In the genomic region with DNA sequence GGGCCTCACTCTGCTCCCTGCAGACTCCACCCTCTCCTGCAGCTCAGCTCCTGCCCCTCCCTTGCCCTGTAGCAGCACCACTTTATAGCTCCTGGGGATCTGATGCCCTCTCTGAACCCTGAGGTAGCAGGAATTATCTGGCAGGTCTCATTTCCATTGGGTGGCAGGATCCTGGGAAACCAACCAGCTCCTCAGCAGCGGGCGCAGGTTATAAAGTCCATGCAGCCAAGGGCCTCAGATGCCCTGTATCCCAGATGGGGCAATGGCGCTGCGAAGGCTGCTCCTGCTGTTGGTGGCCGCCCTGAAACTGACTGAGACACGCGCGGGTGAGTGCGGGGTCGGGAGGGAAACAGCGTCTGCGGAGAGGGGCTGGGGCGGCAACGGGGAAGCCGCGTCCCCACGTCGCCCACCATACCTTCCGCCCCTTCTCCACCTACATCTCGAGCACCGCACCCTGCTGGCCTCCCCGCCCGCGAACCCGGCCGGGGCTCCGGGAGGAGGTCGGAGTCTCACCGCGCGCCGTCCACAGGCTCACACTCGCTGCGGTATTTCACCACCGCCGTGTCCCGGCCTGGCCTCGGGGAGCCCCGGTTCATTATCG, we compare ENCODE assay signal across 8 mouse cellular contexts. TPM values are rescaled to one million over a fixed set of nuclear protein-coding genes. Genes with fewer than 3 reads are reported as not detected.
A peak's percentile ranks its signal among the peaks of the same experiment; 100 is the strongest.
DNase-seq lines count a peak whose midpoint lies in the region; ATAC-seq lines count a peak whose summit lies in the region.

A gene (plus strand): TSS at position 172 of the 601 bp plus-strand sequence.

- H3K4me3 ChIP-seq in forebrain, embryonic 15.5 days: peak within 1 kb of the TSS; percentile 43
- peak within 1 kb of the TSS; percentile 42 for H3K4me3 ChIP-seq in neural tube, embryonic 13.5 days

- no peaks in the 10 kb centered on the region for H3K36me3 ChIP-seq in forebrain, embryonic 15.5 days
- H3K36me3 ChIP-seq in neural tube, embryonic 13.5 days: no peaks in the 10 kb centered on the region

- no peak within 1 kb of the TSS for H3K27ac ChIP-seq in forebrain, embryonic 15.5 days (replicated peaks)
- H3K27ac ChIP-seq in neural tube, embryonic 13.5 days (replicated peaks): no peak within 1 kb of the TSS

- H3K27me3 ChIP-seq in forebrain, embryonic 15.5 days: peaks cover 50% of the 10 kb centered on the region
- H3K27me3 ChIP-seq in neural tube, embryonic 13.5 days: peaks cover 64% of the 10 kb centered on the region

- H3K9ac ChIP-seq in forebrain, embryonic 15.5 days (replicated peaks): peak within 1 kb of the TSS; percentile 40
- peak within 1 kb of the TSS; percentile 60 for H3K9ac ChIP-seq in neural tube, embryonic 13.5 days

- H3K4me2 ChIP-seq in forebrain, embryonic 15.5 days (replicated peaks): peak within 1 kb of the TSS; percentile 84
- peak within 1 kb of the TSS; percentile 71 for H3K4me2 ChIP-seq in neural tube, embryonic 13.5 days

- peaks cover 12% of the 10 kb centered on the region for H3K4me1 ChIP-seq in forebrain, embryonic 15.5 days
- peaks cover 11% of the 10 kb centered on the region for H3K4me1 ChIP-seq in neural tube, embryonic 13.5 days (replicated peaks)

- DNase-seq in retina, postnatal 1 day: peak; percentile 13
- no peak for DNase-seq in retina, embryonic 14.5 days (ENCODE audit: low spot score)
- peak; percentile 27 for DNase-seq in kidney, postnatal 14 days
- DNase-seq in adipocyte (ENCODE audit: low spot score): no peak
- no peak for DNase-seq in adrenal gland, postnatal 36 days
- DNase-seq in left cerebral cortex, adult 8-10 months (ENCODE audit: low spot score in 2 of 2): no peak

- WGBS in forebrain, embryonic 15.5 days: 1% methylated on average over 39 of the region's 40 CpGs
- 1% methylated on average over 38 of the region's 40 CpGs for WGBS in neural tube, embryonic 13.5 days

- no peaks in the 10 kb centered on the region for H3K9me3 ChIP-seq in forebrain, embryonic 15.5 days
- H3K9me3 ChIP-seq in neural tube, embryonic 13.5 days: no peaks in the 10 kb centered on the region

- no peak for ATAC-seq in forebrain, embryonic 15.5 days (replicated peaks)
- 0 out of 2 replicates have a peak, but pooled peaks have one; percentile 27 for ATAC-seq in neural tube, embryonic 13.5 days (ENCODE audit: low read depth)

RNA-seq across cellular contexts. Expression of the gene that starts here (rescaled TPM):
- 1.1 and 1.2 TPM in 2 replicates for polyA plus RNA-seq in forebrain, embryonic 15.5 days (2015; fragmentation: Nextera tagmentation; extraction: Ambion mirVana)
- 0.50 and 0.60 TPM in 2 replicates for polyA plus RNA-seq in neural tube, embryonic 13.5 days (2015; fragmentation: Nextera tagmentation; extraction: Ambion mirVana)
- 1 to 10 TPM; 1.4 to 1.9 TPM for total RNA-seq in adrenal gland, postnatal 36 days (2021)
- 1 to 10 TPM in 2 of 4 experiments, under 1 TPM in 2; 0.34 to 1.3 (median 0.94) TPM for total RNA-seq in left cerebral cortex, adult 8-10 months (2022)

Comparison
In these comparisons a context has a peak if more than half of its experiments do, and no peak if none do; other contexts are left out.
1. DNase-seq: peak in retina, postnatal 1 day (single experiment) and kidney, postnatal 14 days (single experiment); none in retina, embryonic 14.5 days (single experiment), adipocyte (single experiment), adrenal gland, postnatal 36 days (0 of 2) and left cerebral cortex, adult 8-10 months (0 of 2).
2. Peak in ATAC-seq, H3K4me3 ChIP-seq, H3K9ac ChIP-seq and H3K4me2 ChIP-seq in neural tube, embryonic 13.5 days; RNA of the gene not detected or under 1 TPM.